Mouse (Mus musculus): ENCODE measurements around the gene Blnk.

The Blnk gene

GRCm38 (mm10) chr19:41003694-41004315, 9.5 kb upstream of the Blnk start:
- DNase-seq (ENCODE audit: low spot score in 2 of 2), result no peak

- DNase-seq (ENCODE audit: low spot score in 2 of 2), result no peak
Observed at GRCm38 (mm10) chr19:40999569-40999968, 5.2 kb upstream of the Blnk start.

DNA sequence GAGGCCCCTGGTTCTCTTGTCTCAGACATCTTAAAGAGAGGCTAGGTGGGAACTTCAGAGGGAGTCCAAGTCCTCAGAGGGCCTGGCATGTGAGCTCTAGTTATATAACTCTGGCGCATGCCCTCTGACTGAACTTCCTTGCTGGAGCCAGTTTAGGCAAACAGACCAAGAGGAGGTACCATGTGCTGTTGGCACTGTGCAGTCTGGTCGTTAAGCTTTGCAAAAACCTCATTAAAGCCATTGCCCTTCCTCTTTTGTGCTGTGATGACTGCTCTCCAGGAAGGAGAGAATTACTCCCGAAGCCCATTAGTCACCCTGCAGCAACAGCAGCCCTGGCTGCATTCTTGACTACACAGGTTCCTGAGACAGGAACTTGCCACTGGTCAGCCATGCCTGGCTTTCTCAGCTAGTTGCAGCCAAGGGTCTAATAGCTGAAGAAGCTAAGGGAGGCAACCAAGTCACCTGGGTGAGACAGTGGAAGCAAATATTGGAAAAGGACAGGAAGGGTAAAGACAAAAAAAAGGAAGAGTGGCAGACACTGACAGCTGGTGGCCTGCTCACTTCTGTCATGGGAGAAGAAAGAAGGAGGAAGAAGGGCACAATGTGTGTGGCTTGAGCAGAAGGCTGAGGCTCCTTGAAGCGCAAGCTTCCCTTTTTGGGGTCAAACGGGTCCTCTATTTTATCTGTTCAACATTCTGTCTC, 4.3 kb upstream of the Blnk start:
- DNase-seq (ENCODE audit: low spot score in 2 of 2), result no peak

GRCm38 (mm10) chr19:40996722-40997121, 2.4 kb upstream of the Blnk start:
- no peak for DNase-seq (ENCODE audit: low spot score in 2 of 2)

GRCm38 (mm10) chr19:40995449-40996401, 1.4 kb upstream of the Blnk start:
- no peak for DNase-seq (ENCODE audit: low spot score in 2 of 2)

DNA sequence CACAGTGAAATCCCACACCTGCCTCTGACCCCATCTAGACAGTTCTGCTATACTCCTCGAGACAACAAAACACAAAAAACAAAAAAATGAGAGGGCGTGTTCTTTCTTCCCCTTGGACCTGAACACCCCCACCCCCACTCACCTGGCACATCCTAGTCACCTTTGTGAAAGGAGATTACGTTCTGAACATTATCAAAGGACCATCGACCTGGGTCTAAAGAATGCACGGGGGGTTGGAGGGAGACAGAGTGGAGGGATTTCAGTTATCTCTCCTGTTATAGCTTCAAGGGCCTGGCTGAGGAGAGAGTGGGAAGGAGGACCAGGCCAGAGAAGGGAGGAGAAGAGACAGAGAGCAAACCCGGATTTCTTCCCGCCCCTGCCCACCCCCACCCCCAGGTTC, 576 bp upstream of the Blnk start:
- no peak for DNase-seq (ENCODE audit: low spot score in 2 of 2)

- DNase-seq (ENCODE audit: low spot score in 2 of 2), result no peak
Observed at GRCm38 (mm10) chr19:40993356-40993755, 979 bp downstream of the Blnk start.

DNA sequence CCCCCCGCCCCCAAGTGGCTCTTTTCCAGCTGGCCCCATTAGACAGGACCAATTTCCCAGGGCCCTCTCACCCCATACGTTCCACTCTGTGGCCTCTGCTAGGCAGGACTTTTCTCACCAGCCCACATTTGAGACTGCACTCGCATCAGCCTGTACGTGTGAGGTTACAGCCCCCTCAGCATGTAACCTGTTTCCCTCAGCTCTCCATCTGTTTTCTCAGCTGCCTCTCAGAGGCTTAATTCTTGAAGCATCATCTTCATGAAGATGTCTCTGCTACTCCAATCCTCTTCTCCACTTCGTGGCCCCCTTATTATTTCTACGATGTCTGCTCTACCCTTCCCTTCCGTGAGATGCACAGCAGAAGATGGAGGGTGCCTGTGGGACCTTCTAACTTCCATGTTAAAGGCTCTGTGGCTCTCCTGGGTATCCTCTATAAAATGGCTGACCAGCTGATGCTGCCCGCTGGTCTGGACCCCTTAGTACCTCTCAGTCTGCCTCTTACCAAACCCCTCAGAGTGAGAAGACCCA, 1.8 kb downstream of the Blnk start:
- peak in 1 of 2 experiments; percentile 56 for DNase-seq (ENCODE audit: low spot score in 2 of 2)

- no peak for DNase-seq (ENCODE audit: low spot score in 2 of 2)
Observed at GRCm38 (mm10) chr19:40992096-40992495, 2.2 kb downstream of the Blnk start.

DNA sequence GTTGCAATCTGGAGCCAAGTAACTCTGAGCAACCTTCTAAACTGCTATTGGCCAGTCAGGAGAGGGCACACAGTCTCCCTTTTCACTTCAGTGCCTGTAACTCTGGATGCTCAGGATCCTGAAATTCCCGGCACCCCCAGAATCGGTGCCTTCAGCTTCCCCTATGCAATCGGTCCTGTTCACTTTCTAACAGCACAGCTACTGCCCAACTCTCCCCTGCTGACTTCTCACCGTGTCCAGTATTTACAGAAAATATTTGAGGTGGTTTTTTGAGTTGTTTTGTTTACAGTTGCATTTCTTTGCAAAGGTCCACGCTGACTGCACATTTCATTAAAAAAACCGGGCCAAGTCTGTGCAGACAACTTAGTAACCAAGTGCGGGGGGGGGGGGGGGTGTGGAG, 2.7 kb downstream of the Blnk start:
- DNase-seq (ENCODE audit: low spot score in 2 of 2), result no peak

DNA sequence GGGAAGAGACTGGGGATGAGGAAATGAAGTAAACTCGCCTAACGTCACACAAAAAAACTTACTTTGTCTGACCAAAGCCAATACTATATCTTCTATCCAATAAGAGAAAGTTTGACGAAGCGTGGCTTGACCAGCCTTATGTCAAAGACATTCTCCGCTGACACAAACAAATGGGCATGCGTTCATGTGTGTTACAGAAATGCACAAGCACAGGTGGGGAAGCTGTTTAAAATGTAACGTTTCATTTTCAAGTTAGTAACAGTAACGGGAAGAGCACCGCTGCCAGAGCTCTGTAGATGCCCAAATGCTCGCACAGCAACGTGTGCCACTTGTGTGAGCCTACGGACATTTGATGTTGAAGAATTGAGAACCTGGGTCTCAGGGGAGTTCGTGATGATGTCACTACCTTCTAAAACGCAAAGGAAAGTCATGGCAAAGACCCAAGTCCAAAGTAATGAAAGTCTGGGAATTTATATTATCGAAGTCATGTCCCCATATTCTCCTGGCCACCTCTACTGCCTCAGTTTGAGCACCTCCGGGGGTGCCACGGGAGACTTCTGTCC, 3.5 kb downstream of the Blnk start:
- DNase-seq (ENCODE audit: low spot score in 2 of 2), result no peak

- no peak for DNase-seq (ENCODE audit: low spot score in 2 of 2)
Observed at GRCm38 (mm10) chr19:40989961-40990600, 4.3 kb downstream of the Blnk start.

DNA sequence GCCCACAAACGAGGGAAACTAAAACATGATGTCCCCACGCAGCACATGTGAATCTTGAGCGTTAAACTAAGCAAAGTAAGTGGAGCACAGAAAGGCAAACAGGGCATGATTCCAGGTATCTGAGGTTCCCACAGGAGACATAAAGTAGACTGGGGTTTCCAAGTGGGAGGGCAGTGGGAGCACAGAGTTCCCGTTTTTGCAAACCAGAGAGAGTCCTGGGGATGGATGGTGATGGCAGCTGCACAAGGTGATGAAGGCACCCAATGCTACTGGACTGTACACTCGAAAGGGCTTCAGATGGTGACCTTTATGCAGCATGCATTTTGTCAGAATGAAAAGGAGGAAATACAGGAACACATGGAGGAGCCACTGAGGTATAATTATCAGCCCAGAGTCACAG, 5.5 kb downstream of the Blnk start:
- DNase-seq (ENCODE audit: low spot score in 2 of 2), result no peak

GRCm38 (mm10) chr19:40984536-40984935, 9.8 kb downstream of the Blnk start:
- DNase-seq (ENCODE audit: low spot score in 2 of 2), result no peak

DNA sequence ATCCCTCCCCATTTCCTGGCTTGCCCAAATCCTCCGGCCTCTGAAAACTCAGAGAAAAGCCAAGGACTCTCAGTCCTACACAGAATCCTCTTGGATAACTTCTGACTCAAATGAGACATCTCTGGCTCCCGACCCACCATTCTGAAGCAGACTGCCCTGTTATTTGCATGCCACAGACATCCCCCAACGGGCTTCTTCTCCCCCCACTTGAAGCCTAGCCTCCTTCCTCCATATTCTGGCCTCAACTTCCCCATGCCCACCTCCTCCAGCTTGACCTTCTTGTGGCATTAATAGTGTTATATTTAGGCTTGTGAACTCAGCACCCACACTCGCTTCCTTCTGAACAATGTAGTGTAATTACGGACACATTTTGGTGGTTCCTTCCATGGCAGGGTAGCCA, 13.7 kb downstream of the Blnk start:
- DNase-seq (ENCODE audit: low spot score in 2 of 2), result no peak

DNA sequence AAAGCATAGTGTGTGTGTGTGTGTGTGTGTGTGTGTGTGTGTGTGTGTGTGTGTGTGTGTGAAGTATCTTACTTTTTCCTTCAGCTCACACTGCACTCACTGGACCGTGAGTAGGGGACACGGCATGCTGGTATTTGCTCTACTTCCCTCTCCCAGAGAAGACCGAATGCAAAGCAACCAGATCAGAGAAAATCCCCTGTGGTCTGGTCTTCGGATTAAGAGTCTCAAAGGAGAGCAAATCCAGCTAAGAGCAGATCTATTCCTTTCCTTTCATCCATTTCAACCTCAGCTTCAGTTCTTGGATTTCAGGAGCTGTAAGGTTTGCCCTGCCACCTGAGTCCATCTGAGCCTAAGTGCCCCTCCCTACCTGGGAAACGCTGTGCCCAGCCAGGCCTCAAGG, 16.3 kb downstream of the Blnk start:
- DNase-seq (ENCODE audit: low spot score in 2 of 2), result no peak

DNA sequence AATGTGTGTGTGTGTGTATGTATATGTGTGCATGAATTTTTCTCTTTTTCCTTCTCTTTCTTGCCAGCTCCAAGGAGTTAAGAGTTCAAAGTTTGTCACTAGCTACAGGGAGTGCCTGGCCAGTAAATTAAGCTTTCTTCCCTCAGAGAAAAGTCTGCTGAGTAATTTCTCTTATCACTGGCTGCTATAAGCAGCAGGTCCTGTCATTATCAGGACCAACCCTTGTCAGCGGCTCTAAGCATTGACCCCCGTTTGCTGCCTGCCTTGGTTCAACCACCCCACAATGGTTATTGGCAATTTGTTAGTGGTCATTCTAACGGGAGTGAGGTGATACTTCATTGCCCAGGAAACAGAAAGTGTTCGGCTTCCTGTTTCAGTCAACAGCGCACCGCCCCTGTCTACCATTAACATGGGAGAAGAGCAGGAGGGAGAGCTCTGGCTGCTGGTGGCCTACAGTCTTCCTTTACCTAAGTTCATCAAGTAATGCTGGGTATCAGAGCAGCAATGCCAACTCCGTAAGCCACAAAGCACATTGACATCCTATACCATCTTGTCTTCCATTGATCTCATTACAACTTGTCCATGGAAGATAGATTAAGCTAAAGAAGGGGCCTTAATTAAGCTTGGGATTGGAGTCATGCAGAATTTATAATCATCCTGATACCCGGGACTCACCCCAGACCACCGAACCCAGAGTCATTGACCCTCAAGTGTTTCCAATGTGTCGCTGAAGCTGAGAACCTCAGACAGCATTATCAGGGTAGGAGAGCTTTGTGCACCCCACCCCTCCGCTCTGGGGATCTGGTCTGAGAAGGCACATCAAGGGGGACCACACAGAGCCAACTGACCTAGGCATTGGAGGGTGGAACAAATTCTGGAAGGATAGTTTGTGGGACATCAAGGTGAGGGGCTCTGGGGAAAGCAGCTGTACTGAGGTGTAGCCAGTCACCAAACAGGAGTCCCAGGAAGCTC, 17.1 kb downstream of the Blnk start:
- DNase-seq (ENCODE audit: low spot score in 2 of 2), result no peak

DNA sequence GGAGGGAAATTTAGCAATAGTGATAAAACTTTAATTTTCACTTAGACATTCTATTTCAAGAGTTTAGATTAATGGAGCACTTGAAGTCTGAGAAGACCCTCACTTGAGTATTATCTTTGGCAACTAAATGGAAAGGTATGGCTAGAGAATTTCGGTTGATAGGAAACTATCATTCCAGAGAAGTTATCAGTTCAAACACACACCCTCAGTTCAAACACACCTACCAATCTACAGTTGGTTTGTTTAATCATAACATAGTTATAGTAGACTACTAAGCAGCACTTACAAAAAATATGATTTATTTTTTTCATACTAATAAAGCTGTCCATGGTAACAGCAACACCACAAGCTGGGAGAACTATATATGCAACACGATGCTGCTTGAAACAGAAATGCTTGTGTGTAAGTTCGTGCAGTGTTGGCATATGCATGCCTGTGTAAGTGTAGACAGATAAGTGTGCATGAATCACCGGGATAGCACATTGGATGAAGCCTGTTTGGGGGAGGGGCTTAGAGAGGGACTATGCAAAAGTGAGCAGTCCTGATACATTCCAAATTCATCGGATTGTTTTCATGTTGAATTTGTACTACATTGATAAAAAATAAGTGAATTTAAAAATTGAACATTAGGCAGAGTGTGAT, 22.9 kb downstream of the Blnk start:
- DNase-seq (ENCODE audit: low spot score in 2 of 2), result no peak

DNA sequence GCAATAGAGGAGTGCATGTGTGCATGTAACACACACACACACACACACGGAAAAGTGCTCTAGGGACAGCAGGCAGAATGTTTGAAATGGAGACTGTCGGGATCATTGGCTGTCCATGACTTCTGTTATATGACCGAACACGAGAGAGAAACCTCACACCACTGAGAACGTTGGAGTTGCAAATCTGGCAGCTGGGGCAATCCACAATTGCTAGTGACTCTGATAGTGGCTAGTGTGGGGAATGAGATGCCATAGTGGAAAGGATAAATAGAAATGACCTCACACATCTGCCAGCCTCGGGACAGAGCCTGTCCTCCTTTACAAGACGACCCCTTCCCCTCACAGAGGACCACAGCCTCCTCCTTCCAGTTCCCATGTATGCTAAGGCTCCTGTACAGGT, 23.6 kb downstream of the Blnk start:
- DNase-seq (ENCODE audit: low spot score in 2 of 2), result no peak

GRCm38 (mm10) chr19:40970301-40970700, 24.0 kb downstream of the Blnk start:
- DNase-seq (ENCODE audit: low spot score in 2 of 2), result no peak
